Mouse (Mus musculus) forebrain, embryonic 10.5 days (tissue): ENCODE data around the gene Prkn. TPM values are rescaled to one million over a fixed set of nuclear protein-coding genes. Genes with fewer than 3 reads are reported as not detected.

ENCODE experiments used
- DNase-seq: peaks from one replicate; pipeline ENCODE4 v3.0.0-alpha.2; 2017; ENCODE audit warnings: low spot score; ENCODE audit errors: extremely low spot score
- H3K27ac ChIP-seq: fragments of 300-500 bp; sonication (generic); 2 replicates; pipeline ENCODE4 v1.5.1; 2016; ENCODE audit warnings: mild to moderate bottlenecking
- H3K27me3 ChIP-seq: fragments of 300-500 bp; sonication (generic); 2 replicates; pipeline ENCODE4 v1.6.1; 2016; ENCODE audit warnings: mild to moderate bottlenecking; ENCODE audit not compliant: poor library complexity, severe bottlenecking
- H3K36me3 ChIP-seq: fragments of 300-500 bp; sonication (generic); replicated peaks from 2 replicates; pipeline ENCODE4 v1.6.1; 2016; ENCODE audit warnings: mild to moderate bottlenecking, moderate library complexity
- H3K4me1 ChIP-seq: fragments of 300-500 bp; sonication (generic); 2 replicates; pipeline ENCODE4 v1.6.1; 2016
- H3K4me3 ChIP-seq: fragments of 300-500 bp; sonication (generic); 2 replicates; pipeline ENCODE4 v1.5.1; 2016; ENCODE audit warnings: mild to moderate bottlenecking, moderate library complexity
- H3K9me3 ChIP-seq: fragments of 300-500 bp; sonication (generic); 2 replicates; pipeline ENCODE4 v1.6.1; 2016; ENCODE audit warnings: mild to moderate bottlenecking, moderate library complexity
- WGBS: fragments of 180-500 bp; shearing (Covaris S2); methylation state at CpG from one replicate; pipeline ENCODE4 v1.1.7; 2016; 5-methylcytosine and 5-hydroxymethylcytosine counted together
- polyA plus RNA-seq: library from polyadenylated mRNA; unstranded; fragments of >200 nt; fragmentation: Nextera tagmentation; extraction: Ambion mirVana; gene quantifications from 2 replicates; pipeline ENCODE4 v1.2.1, GENCODE M21; 2016

Gene Prkn
- polyA plus RNA-seq, 1 experiment from 2014 or later = 0.81 TPM

GRCm38 (mm10) chr17:11996311-11996710 is 1156.1 kb downstream of the Prkn start:
- no peaks in the 10 kb centered on the region for H3K36me3 ChIP-seq
- H3K9me3 ChIP-seq = no peaks in the 10 kb centered on the region
- H3K27ac ChIP-seq = no peak overlapping the region
- DNase-seq = no peak
- H3K27me3 ChIP-seq = 0 out of 2 replicates have a peak, but pooled peaks cover 6% of the 10 kb centered on the region
- peaks cover 10% of the 10 kb centered on the region for H3K4me1 ChIP-seq
- H3K4me3 ChIP-seq = no peak overlapping the region
- 84% methylated on average over 9 of the region's 9 CpGs for WGBS

- H3K9me3 ChIP-seq = no peaks in the 10 kb centered on the region
- 86% methylated on average over 9 of the region's 9 CpGs for WGBS
- H3K27me3 ChIP-seq = no peaks in the 10 kb centered on the region
- no peak for DNase-seq
- no peak overlapping the region for H3K27ac ChIP-seq
- no peak overlapping the region for H3K4me3 ChIP-seq
- no peaks in the 10 kb centered on the region for H3K4me1 ChIP-seq
- H3K36me3 ChIP-seq = no peaks in the 10 kb centered on the region
Measured at GRCm38 (mm10) chr17:12000285-12000684, 1160.1 kb downstream of the Prkn start.

- DNase-seq = no peak
- 53% methylated on average over 3 of the region's 3 CpGs for WGBS
Measured at GRCm38 (mm10) chr17:12021326-12021725, 1181.1 kb downstream of the Prkn start.

GRCm38 (mm10) chr17:12029362-12029761 is 1189.2 kb downstream of the Prkn start:
- no peak for DNase-seq
- H3K4me1 ChIP-seq = peaks cover 32% of the 10 kb centered on the region
- H3K4me3 ChIP-seq = no peak overlapping the region
- peaks cover 32% of the 10 kb centered on the region for H3K27me3 ChIP-seq
- H3K9me3 ChIP-seq = no peaks in the 10 kb centered on the region
- peak overlapping the region; percentile 37; the same call in 1 of the 2 replicates for H3K27ac ChIP-seq
- no peaks in the 10 kb centered on the region for H3K36me3 ChIP-seq
- WGBS = 74% methylated on average over 5 of the region's 5 CpGs

More at GRCm38 (mm10) chr17:12021326-12021725, 1181.1 kb downstream of the Prkn start:
- H3K9me3 ChIP-seq = peaks cover 11% of the 10 kb centered on the region; the same call in 1 of the 2 replicates
- no peaks in the 10 kb centered on the region for H3K4me1 ChIP-seq
- no peaks in the 10 kb centered on the region for H3K36me3 ChIP-seq
- no peaks in the 10 kb centered on the region for H3K27me3 ChIP-seq
- no peak overlapping the region for H3K27ac ChIP-seq
- H3K4me3 ChIP-seq = no peak overlapping the region

- Histone ChIP-seq H3K27me3 (peaks cover 32% of the 10 kb centered on the region), H3K4me3 (no peak overlapping the region), H3K27ac (peak overlapping the region; percentile 83), H3K4me1 (peaks cover 32% of the 10 kb centered on the region), H3K36me3 (no peaks in the 10 kb centered on the region), H3K9me3 (no peaks in the 10 kb centered on the region)
- DNase-seq = no peak
- 19% methylated on average over 14 of the region's 14 CpGs for WGBS
Measured at GRCm38 (mm10) chr17:12029921-12030461, 1189.8 kb downstream of the Prkn start.

GRCm38 (mm10) chr17:12030556-12031160 is 1190.5 kb downstream of the Prkn start:
- Histone ChIP-seq H3K27ac (peak overlapping the region; percentile 83), H3K27me3 (peaks cover 32% of the 10 kb centered on the region), H3K4me1 (peaks cover 32% of the 10 kb centered on the region), H3K4me3 (peak overlapping the region; percentile 33), H3K36me3 (no peaks in the 10 kb centered on the region), H3K9me3 (no peaks in the 10 kb centered on the region)
- 7% methylated on average over 11 of the region's 11 CpGs for WGBS
- DNase-seq = no peak

- H3K4me3 ChIP-seq = peak overlapping the region; percentile 33
- DNase-seq = peak; percentile 75
- 3% methylated on average over 10 of the region's 10 CpGs for WGBS
Measured at GRCm38 (mm10) chr17:12031203-12031942, 1191.2 kb downstream of the Prkn start.

GRCm38 (mm10) chr17:12032014-12032791 is 1192.0 kb downstream of the Prkn start:
- WGBS = 74% methylated on average over 10 of the region's 10 CpGs
- no peaks in the 10 kb centered on the region for H3K36me3 ChIP-seq
- DNase-seq = no peak
- no peak overlapping the region for H3K4me3 ChIP-seq
- no peak overlapping the region for H3K27ac ChIP-seq
- peaks cover 32% of the 10 kb centered on the region for H3K4me1 ChIP-seq
- H3K27me3 ChIP-seq = peaks cover 32% of the 10 kb centered on the region
- H3K9me3 ChIP-seq = no peaks in the 10 kb centered on the region

More at GRCm38 (mm10) chr17:12031203-12031942, 1191.2 kb downstream of the Prkn start:
- Histone ChIP-seq H3K9me3 (no peaks in the 10 kb centered on the region), H3K27me3 (peaks cover 32% of the 10 kb centered on the region), H3K27ac (peak overlapping the region; percentile 83), H3K4me1 (peaks cover 32% of the 10 kb centered on the region), H3K36me3 (no peaks in the 10 kb centered on the region)

GRCm38 (mm10) chr17:12035386-12035785 is 1195.2 kb downstream of the Prkn start:
- DNase-seq = no peak
- peaks cover 18% of the 10 kb centered on the region for H3K27me3 ChIP-seq
- no peaks in the 10 kb centered on the region for H3K36me3 ChIP-seq
- H3K4me3 ChIP-seq = no peak overlapping the region
- H3K9me3 ChIP-seq = no peaks in the 10 kb centered on the region
- 60% methylated on average over 5 of the region's 5 CpGs for WGBS
- no peak overlapping the region for H3K27ac ChIP-seq
- peaks cover 21% of the 10 kb centered on the region for H3K4me1 ChIP-seq

GRCm38 (mm10) chr17:12036205-12036604 is 1196.0 kb downstream of the Prkn start:
- peaks cover 13% of the 10 kb centered on the region for H3K4me1 ChIP-seq
- H3K36me3 ChIP-seq = no peaks in the 10 kb centered on the region
- no peaks in the 10 kb centered on the region for H3K9me3 ChIP-seq
- no peak overlapping the region for H3K27ac ChIP-seq
- no peak overlapping the region for H3K4me3 ChIP-seq
- peaks cover 18% of the 10 kb centered on the region for H3K27me3 ChIP-seq
- DNase-seq = peak; percentile 56
- 48% methylated on average over 6 of the region's 6 CpGs for WGBS

GRCm38 (mm10) chr17:12037065-12037464 is 1196.9 kb downstream of the Prkn start:
- Histone ChIP-seq H3K4me3 (no peak overlapping the region), H3K27ac (no peak overlapping the region), H3K27me3 (peaks cover 15% of the 10 kb centered on the region), H3K4me1 (peaks cover 5% of the 10 kb centered on the region), H3K36me3 (no peaks in the 10 kb centered on the region), H3K9me3 (no peaks in the 10 kb centered on the region)
- no peak for DNase-seq
- WGBS = 84% methylated on average over 5 of the region's 5 CpGs

GRCm38 (mm10) chr17:12037574-12037973 is 1197.4 kb downstream of the Prkn start:
- no peaks in the 10 kb centered on the region for H3K36me3 ChIP-seq
- H3K27me3 ChIP-seq = peaks cover 10% of the 10 kb centered on the region; the same call in 1 of the 2 replicates
- no peak for DNase-seq
- H3K27ac ChIP-seq = no peak overlapping the region
- H3K4me3 ChIP-seq = no peak overlapping the region
- H3K4me1 ChIP-seq = peaks cover 5% of the 10 kb centered on the region
- WGBS = 95% methylated on average over 2 of the region's 2 CpGs
- no peaks in the 10 kb centered on the region for H3K9me3 ChIP-seq
